Mouse (Mus musculus): ENCODE data around the gene Rnf222. TPM values are rescaled to one million over a fixed set of nuclear protein-coding genes. Genes with fewer than 3 reads are reported as not detected.
A peak's percentile ranks its signal among the peaks of the same experiment; 100 is the strongest.

Rnf222 gene
- polyA plus RNA-seq, 1 experiment: 0.04 TPM

- Histone ChIP-seq H3K36me3 (ENCODE audit: control insufficient read depth, insufficient read depth, low read length) (no peaks in the 10 kb centered on the region), H3K4me1 (ENCODE audit: control insufficient read depth, insufficient read depth, insufficient read length) (peaks cover 2% of the 10 kb centered on the region; the same call in 1 of the 2 replicates), H3K27me3 (ENCODE audit: control insufficient read depth, insufficient read depth, low read length) (0 out of 2 replicates have a peak, but pooled peaks cover 2% of the 10 kb centered on the region), H3K27ac (ENCODE audit: insufficient read depth, low read length) (no peak overlapping the region; the same call in 1 of the 2 replicates), H3K4me3 (ENCODE audit: extremely low read depth, insufficient read depth, insufficient read length) (no peak overlapping the region)
- WGBS: 86% methylated on average over 5 of the region's 5 CpGs
- no peak for DNase-seq (ENCODE audit: low read depth in 1 of 2, low spot score in 2 of 2)
- TF ChIP-seq CTCF (IDR thresholded peaks at IDR 0.05; ENCODE audit: extremely low read depth, insufficient read depth, insufficient read length, insufficient replicate concordance): no peak
These were observed 7.9 kb downstream of the Rnf222 start for GRCm38 (mm10) chr11:68896247-68896646.

DNA sequence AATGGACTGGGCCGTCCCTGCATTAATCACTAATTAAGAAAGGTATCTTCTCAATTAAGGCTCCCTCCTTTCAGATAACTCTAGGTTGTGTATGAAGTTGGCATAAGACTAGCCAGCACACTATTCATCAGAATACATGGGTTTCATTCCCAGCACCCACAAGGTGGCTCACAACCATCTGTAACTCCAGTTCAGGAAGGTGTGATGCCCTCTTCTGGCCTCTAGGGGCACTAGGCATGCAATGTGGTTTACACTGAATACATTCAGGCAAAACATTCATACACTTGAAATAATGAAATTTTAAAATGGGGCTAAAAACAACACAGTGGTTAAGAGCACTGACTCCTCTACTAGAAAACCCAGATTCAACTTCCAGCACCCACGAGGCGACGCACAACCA lies 8.8 kb downstream of the Rnf222 start:
- peaks cover 2% of the 10 kb centered on the region; the same call in 1 of the 2 replicates for H3K4me1 ChIP-seq (ENCODE audit: control insufficient read depth, insufficient read depth, insufficient read length)
- peak; percentile 37 to 62 for DNase-seq (ENCODE audit: low read depth in 1 of 2, low spot score in 2 of 2)
- 67% methylated on average over 4 of the region's 4 CpGs for WGBS
- no peaks in the 10 kb centered on the region for H3K36me3 ChIP-seq (ENCODE audit: control insufficient read depth, insufficient read depth, low read length)
- no peak overlapping the region for H3K4me3 ChIP-seq (ENCODE audit: extremely low read depth, insufficient read depth, insufficient read length)
- H3K27me3 ChIP-seq (ENCODE audit: control insufficient read depth, insufficient read depth, low read length): 0 out of 2 replicates have a peak, but pooled peaks cover 2% of the 10 kb centered on the region
- no peak for TF ChIP-seq POLR2A (IDR thresholded peaks at IDR 0.05; ENCODE audit: low read depth, low read length)
- TF ChIP-seq CTCF (IDR thresholded peaks at IDR 0.05; ENCODE audit: extremely low read depth, insufficient read depth, insufficient read length, insufficient replicate concordance): peak; percentile 25; the same call in 1 of the 2 replicates
- no peak overlapping the region for H3K27ac ChIP-seq (ENCODE audit: insufficient read depth, low read length)

GRCm38 (mm10) chr11:68897838-68898237 lies 9.5 kb downstream of the Rnf222 start:
- DNase-seq (ENCODE audit: low read depth in 1 of 2, low spot score in 2 of 2): no peak
- Histone ChIP-seq H3K4me1 (ENCODE audit: control insufficient read depth, insufficient read depth, insufficient read length) (peaks cover 7% of the 10 kb centered on the region; the same call in 1 of the 2 replicates), H3K36me3 (ENCODE audit: control insufficient read depth, insufficient read depth, low read length) (peaks cover 1% of the 10 kb centered on the region), H3K4me3 (ENCODE audit: extremely low read depth, insufficient read depth, insufficient read length) (no peak overlapping the region), H3K27me3 (ENCODE audit: control insufficient read depth, insufficient read depth, low read length) (0 out of 2 replicates have a peak, but pooled peaks cover 2% of the 10 kb centered on the region), H3K27ac (ENCODE audit: insufficient read depth, low read length) (no peak overlapping the region)
- WGBS: 56% methylated on average over 6 of the region's 6 CpGs
- TF ChIP-seq POLR2A (IDR thresholded peaks at IDR 0.05; ENCODE audit: low read depth, low read length): no peak
- no peak for TF ChIP-seq CTCF (IDR thresholded peaks at IDR 0.05; ENCODE audit: extremely low read depth, insufficient read depth, insufficient read length, insufficient replicate concordance)

DNA sequence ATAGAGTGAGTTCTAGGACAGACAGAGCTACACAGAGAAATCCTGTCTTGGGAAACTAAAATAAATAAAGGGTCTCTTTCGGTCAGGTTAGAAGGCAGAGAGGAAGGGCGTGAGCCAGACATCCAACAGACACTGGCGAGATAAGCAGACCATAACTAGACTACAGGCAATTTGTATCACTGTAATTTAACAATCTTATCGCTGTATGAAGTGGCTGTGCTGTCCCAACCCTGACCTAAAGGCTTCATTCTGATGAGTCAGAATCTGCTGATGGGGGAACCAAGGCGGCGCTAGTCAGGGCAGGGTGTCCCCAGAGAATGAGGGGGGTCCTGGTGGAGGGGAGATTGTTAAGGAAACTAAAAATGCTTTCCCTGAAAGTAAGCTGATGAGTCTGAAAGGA lies 10.4 kb downstream of the Rnf222 start:
- TF ChIP-seq POLR2A (IDR thresholded peaks at IDR 0.05; ENCODE audit: low read depth, low read length): no peak
- no peak for TF ChIP-seq CTCF (IDR thresholded peaks at IDR 0.05; ENCODE audit: extremely low read depth, insufficient read depth, insufficient read length, insufficient replicate concordance)
- DNase-seq (ENCODE audit: low read depth in 1 of 2, low spot score in 2 of 2): no peak
- WGBS: 79% methylated on average over 6 of the region's 6 CpGs
- H3K27ac ChIP-seq (ENCODE audit: insufficient read depth, low read length): no peak overlapping the region
- H3K36me3 ChIP-seq (ENCODE audit: control insufficient read depth, insufficient read depth, low read length): peaks cover 6% of the 10 kb centered on the region
- H3K4me3 ChIP-seq (ENCODE audit: extremely low read depth, insufficient read depth, insufficient read length): no peak overlapping the region
- H3K27me3 ChIP-seq (ENCODE audit: control insufficient read depth, insufficient read depth, low read length): 0 out of 2 replicates have a peak, but pooled peaks cover 2% of the 10 kb centered on the region
- H3K4me1 ChIP-seq (ENCODE audit: control insufficient read depth, insufficient read depth, insufficient read length): peaks cover 7% of the 10 kb centered on the region; the same call in 1 of the 2 replicates

DNA sequence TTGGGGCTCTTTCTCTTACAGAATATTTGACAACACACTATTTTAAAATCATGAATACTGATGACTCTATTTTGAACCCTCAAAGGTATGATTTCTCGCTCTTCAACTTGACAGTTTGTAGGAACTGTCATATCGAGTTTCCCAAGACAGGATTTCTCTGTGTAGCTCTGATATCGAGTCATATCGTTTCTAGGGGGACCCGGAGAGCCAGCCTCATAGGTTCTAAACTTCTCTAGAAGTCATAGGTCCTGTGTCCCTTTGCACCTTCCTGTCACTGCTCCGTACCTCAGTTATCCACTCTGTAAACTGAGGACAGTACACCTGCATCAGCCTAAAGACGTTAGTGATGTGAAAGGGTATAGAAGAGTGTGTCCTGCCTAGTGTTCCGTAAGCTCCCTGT lies 11.5 kb downstream of the Rnf222 start:
- Histone ChIP-seq H3K4me3 (ENCODE audit: extremely low read depth, insufficient read depth, insufficient read length) (no peak overlapping the region), H3K4me1 (ENCODE audit: control insufficient read depth, insufficient read depth, insufficient read length) (peaks cover 7% of the 10 kb centered on the region; the same call in 1 of the 2 replicates), H3K27me3 (ENCODE audit: control insufficient read depth, insufficient read depth, low read length) (0 out of 2 replicates have a peak, but pooled peaks cover 2% of the 10 kb centered on the region), H3K27ac (ENCODE audit: insufficient read depth, low read length) (no peak overlapping the region), H3K36me3 (ENCODE audit: control insufficient read depth, insufficient read depth, low read length) (peaks cover 15% of the 10 kb centered on the region)
- no peak for DNase-seq (ENCODE audit: low read depth in 1 of 2, low spot score in 2 of 2)
- TF ChIP-seq POLR2A (IDR thresholded peaks at IDR 0.05; ENCODE audit: low read depth, low read length) (no peak), CTCF (IDR thresholded peaks at IDR 0.05; ENCODE audit: extremely low read depth, insufficient read depth, insufficient read length, insufficient replicate concordance) (no peak)
- 72% methylated on average over 8 of the region's 8 CpGs for WGBS

DNA sequence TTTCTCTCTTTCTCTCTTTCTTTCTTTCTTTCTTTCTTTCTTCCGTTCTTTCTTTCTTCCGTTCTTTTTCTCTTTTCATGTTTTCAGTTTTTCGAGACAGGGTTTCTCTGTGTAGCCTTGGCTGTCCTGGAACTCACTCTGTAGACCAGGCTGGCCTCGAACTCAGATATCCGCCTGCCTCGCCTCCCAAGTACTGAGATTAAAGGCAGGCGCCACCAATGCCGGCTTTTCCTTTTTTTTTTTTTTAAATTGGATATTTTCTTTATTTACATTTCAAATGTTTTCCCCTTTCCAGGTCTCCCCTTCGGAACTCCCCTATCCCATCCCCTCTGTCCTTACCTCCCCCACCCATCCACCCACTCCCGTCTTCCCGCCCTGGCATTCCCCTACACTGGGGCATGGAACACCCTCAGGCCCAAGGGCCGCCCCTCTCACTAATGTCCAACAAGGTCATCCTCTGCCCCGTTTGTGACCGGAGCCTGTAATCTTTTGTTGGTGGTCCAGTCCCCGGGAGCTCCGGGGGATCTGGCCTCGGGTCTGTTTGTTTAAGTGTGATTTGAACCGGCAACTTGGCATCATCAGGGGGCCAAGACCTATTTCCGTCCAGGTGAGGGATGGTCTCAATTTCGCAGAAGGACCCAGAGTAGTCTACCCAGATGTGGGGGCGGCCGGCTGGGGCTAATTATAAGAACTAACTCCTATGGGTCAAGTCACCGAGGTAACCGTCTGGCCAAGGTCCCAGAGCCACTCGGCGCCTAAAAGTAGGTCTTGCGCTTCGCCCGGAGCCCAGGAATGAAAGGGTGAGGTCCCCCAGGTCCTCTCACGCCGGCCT lies 12.4 kb downstream of the Rnf222 start:
- TF ChIP-seq CTCF (IDR thresholded peaks at IDR 0.05; ENCODE audit: extremely low read depth, insufficient read depth, insufficient read length, insufficient replicate concordance): no peak
- no peak for TF ChIP-seq POLR2A (IDR thresholded peaks at IDR 0.05; ENCODE audit: low read depth, low read length)
- H3K27me3 ChIP-seq (ENCODE audit: control insufficient read depth, insufficient read depth, low read length): 0 out of 2 replicates have a peak, but pooled peaks cover 2% of the 10 kb centered on the region
- peaks cover 7% of the 10 kb centered on the region; the same call in 1 of the 2 replicates for H3K4me1 ChIP-seq (ENCODE audit: control insufficient read depth, insufficient read depth, insufficient read length)
- WGBS: 37% methylated on average over 31 of the region's 31 CpGs
- peak overlapping the region; percentile 47 for H3K4me3 ChIP-seq (ENCODE audit: extremely low read depth, insufficient read depth, insufficient read length)
- H3K36me3 ChIP-seq (ENCODE audit: control insufficient read depth, insufficient read depth, low read length): peaks cover 22% of the 10 kb centered on the region
- no peak overlapping the region for H3K27ac ChIP-seq (ENCODE audit: insufficient read depth, low read length)
- DNase-seq (ENCODE audit: low read depth in 1 of 2, low spot score in 2 of 2): peak in 1 of 2 experiments; percentile 6

Measured in spleen, adult 2 months (tissue).